Mouse (Mus musculus) midbrain, embryonic 16.5 days (tissue): ENCODE results near the gene Ccdc136. TPM values are rescaled to one million over a fixed set of nuclear protein-coding genes. Genes with fewer than 3 reads are reported as not detected.

Experiments
- ATAC-seq: fragments of 200-750 bp; cut with Nextera tagmentation; 2 replicates; pipeline ENCODE4 v1.8.0; 2017; ENCODE audit warnings: moderate TSS enrichment
- H3K27ac ChIP-seq: fragments of 300-500 bp; sonication (generic); 2 replicates; pipeline ENCODE4 v1.5.1; 2014; ENCODE audit warnings: mild to moderate bottlenecking, low read length, mixed read lengths
- H3K27me3 ChIP-seq: fragments of 300-500 bp; sonication (generic); 2 replicates; pipeline ENCODE4 v1.6.1; 2014; ENCODE audit warnings: low read depth, low read length, mixed read lengths; ENCODE audit not compliant: control insufficient read depth, insufficient read depth
- H3K36me3 ChIP-seq: fragments of 300-500 bp; sonication (generic); 2 replicates; pipeline ENCODE4 v1.6.1; 2014; ENCODE audit warnings: mild to moderate bottlenecking, low read length, moderate library complexity, mixed read lengths; ENCODE audit not compliant: control insufficient read depth, insufficient read depth
- H3K4me1 ChIP-seq: fragments of 300-500 bp; sonication (generic); 2 replicates; pipeline ENCODE4 v1.6.1; 2014; ENCODE audit warnings: mild to moderate bottlenecking, low read length, mixed read lengths; ENCODE audit not compliant: control insufficient read depth, insufficient read depth
- H3K4me2 ChIP-seq: fragments of 300-500 bp; sonication (generic); 2 replicates; pipeline ENCODE4 v1.6.1; 2014; ENCODE audit warnings: mild to moderate bottlenecking, low read length, mixed read lengths
- H3K4me3 ChIP-seq: fragments of 300-500 bp; sonication (generic); 2 replicates; pipeline ENCODE4 v1.5.1; 2014; ENCODE audit warnings: low read depth, mild to moderate bottlenecking, low read length, moderate library complexity, mixed read lengths
- H3K9ac ChIP-seq: fragments of 300-500 bp; sonication (generic); 2 replicates; pipeline ENCODE4 v1.6.1; 2014; ENCODE audit warnings: low read depth, low read length, mixed read lengths
- H3K9me3 ChIP-seq: fragments of 300-500 bp; sonication (generic); replicated peaks from 2 replicates; pipeline ENCODE4 v1.6.1; 2014; ENCODE audit warnings: mild to moderate bottlenecking, low read length, mixed read lengths; ENCODE audit not compliant: control insufficient read depth, poor library complexity, severe bottlenecking
- WGBS: fragments of 180-500 bp; shearing (Covaris S2); extraction: QIAGEN DNeasy Blood & Tissue Kit; methylation state at CpG from one replicate; pipeline ENCODE4 v1.1.7; 2014; 5-methylcytosine and 5-hydroxymethylcytosine counted together
- polyA plus RNA-seq: library from polyadenylated mRNA; unstranded; fragments of >200 nt; fragmentation: Nextera tagmentation; extraction: Ambion mirVana; gene quantifications from 2 replicates; pipeline ENCODE4 v1.2.1, GENCODE M21; 2015

Gene Ccdc136
- polyA plus RNA-seq, 1 experiment from 2014 or later = 46.5 TPM

DNA sequence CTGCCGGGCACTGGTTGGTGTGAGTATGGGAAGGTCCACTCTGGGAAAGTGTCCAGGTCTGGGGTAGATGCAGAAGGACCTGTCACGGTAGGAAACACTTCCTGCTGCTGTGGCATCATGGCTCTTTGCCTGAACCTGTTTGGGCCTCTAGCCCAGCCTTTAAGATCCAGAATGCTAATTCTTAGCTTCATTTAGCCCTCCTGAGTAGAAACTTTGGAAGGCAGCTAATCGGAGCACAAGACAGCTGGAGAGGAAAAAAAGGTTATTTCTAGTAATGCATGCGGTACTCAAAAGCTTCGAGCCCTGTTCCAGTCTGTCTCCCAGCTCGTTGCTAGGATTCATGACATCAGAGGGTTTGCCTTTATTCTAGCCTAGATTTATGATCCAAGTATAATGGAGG is 10.3 kb downstream of the Ccdc136 start:
- WGBS = 84% methylated on average over 6 of the region's 6 CpGs
- H3K27me3 ChIP-seq = no peaks in the 10 kb centered on the region
- H3K4me3 ChIP-seq = no peak overlapping the region
- H3K27ac ChIP-seq = no peak overlapping the region
- peaks cover 12% of the 10 kb centered on the region for H3K36me3 ChIP-seq
- no peak overlapping the region for H3K9ac ChIP-seq
- ATAC-seq = no peak
- no peaks in the 10 kb centered on the region for H3K9me3 ChIP-seq
- H3K4me1 ChIP-seq = no peaks in the 10 kb centered on the region; the same call in 1 of the 2 replicates
- no peak overlapping the region for H3K4me2 ChIP-seq

- H3K27ac ChIP-seq = no peak overlapping the region
- H3K4me1 ChIP-seq = no peaks in the 10 kb centered on the region
- WGBS = 89% methylated on average over 9 of the region's 9 CpGs
- H3K9me3 ChIP-seq = no peaks in the 10 kb centered on the region
- no peak overlapping the region for H3K9ac ChIP-seq
- no peak overlapping the region for H3K4me3 ChIP-seq
- no peak overlapping the region for H3K4me2 ChIP-seq
- ATAC-seq = no peak
- no peaks in the 10 kb centered on the region for H3K27me3 ChIP-seq
- H3K36me3 ChIP-seq = peaks cover 22% of the 10 kb centered on the region; the same call in 1 of the 2 replicates
Observed at GRCm38 (mm10) chr6:29415446-29415845, 19.3 kb downstream of the Ccdc136 start.

GRCm38 (mm10) chr6:29420596-29420995 is 24.5 kb downstream of the Ccdc136 start:
- WGBS = 92% methylated on average over 2 of the region's 2 CpGs
- no peak overlapping the region for H3K4me2 ChIP-seq
- ATAC-seq = no peak
- H3K9ac ChIP-seq = no peak overlapping the region
- no peaks in the 10 kb centered on the region for H3K4me1 ChIP-seq
- H3K27ac ChIP-seq = no peak overlapping the region
- no peak overlapping the region for H3K4me3 ChIP-seq
- no peaks in the 10 kb centered on the region for H3K27me3 ChIP-seq
- no peaks in the 10 kb centered on the region for H3K9me3 ChIP-seq
- H3K36me3 ChIP-seq = no peaks in the 10 kb centered on the region; the same call in 1 of the 2 replicates

GRCm38 (mm10) chr6:29425118-29425517 is 29.0 kb downstream of the Ccdc136 start:
- no peak overlapping the region for H3K4me2 ChIP-seq
- H3K4me1 ChIP-seq = no peaks in the 10 kb centered on the region
- WGBS = 78% methylated on average over 8 of the region's 8 CpGs
- H3K36me3 ChIP-seq = no peaks in the 10 kb centered on the region
- H3K27ac ChIP-seq = no peak overlapping the region
- no peaks in the 10 kb centered on the region for H3K9me3 ChIP-seq
- no peak for ATAC-seq
- H3K9ac ChIP-seq = no peak overlapping the region
- H3K27me3 ChIP-seq = no peaks in the 10 kb centered on the region
- no peak overlapping the region for H3K4me3 ChIP-seq

DNA sequence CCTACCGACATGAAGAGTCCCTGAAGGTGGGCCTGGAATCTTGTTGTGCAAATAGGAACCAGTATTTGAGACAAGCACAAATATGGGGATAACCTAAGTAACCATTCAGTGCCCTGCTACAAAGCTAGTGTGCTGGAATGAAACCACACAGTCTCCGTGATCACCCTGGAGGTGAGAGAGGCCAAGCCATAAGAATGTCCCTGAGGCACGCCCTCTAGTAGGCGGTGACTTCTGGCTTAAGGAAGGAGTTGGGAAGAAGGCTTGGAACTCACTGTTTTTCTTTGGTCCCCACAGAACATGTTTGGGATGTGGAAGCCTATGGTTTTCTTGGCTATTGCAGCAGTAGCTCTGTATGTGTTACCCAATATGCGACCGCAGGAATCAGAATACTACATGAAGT is 30.2 kb downstream of the Ccdc136 start:
- H3K9ac ChIP-seq = no peak overlapping the region
- H3K9me3 ChIP-seq = no peaks in the 10 kb centered on the region
- no peaks in the 10 kb centered on the region for H3K36me3 ChIP-seq
- no peak overlapping the region for H3K4me3 ChIP-seq
- 79% methylated on average over 6 of the region's 6 CpGs for WGBS
- no peak overlapping the region for H3K27ac ChIP-seq
- ATAC-seq = no peak
- no peaks in the 10 kb centered on the region for H3K4me1 ChIP-seq
- H3K4me2 ChIP-seq = no peak overlapping the region
- H3K27me3 ChIP-seq = no peaks in the 10 kb centered on the region

- no peaks in the 10 kb centered on the region for H3K9me3 ChIP-seq
- peaks cover 4% of the 10 kb centered on the region for H3K4me1 ChIP-seq
- no peak overlapping the region for H3K4me3 ChIP-seq
- no peaks in the 10 kb centered on the region for H3K36me3 ChIP-seq
- ATAC-seq = no peak
- peaks cover 5% of the 10 kb centered on the region for H3K27me3 ChIP-seq
- H3K27ac ChIP-seq = no peak overlapping the region
- no peak overlapping the region for H3K9ac ChIP-seq
- H3K4me2 ChIP-seq = no peak overlapping the region
- 53% methylated on average over 4 of the region's 4 CpGs for WGBS
Observed at GRCm38 (mm10) chr6:29428171-29428570, 32.1 kb downstream of the Ccdc136 start.

- Histone ChIP-seq H3K27ac (no peak overlapping the region), H3K4me2 (no peak overlapping the region), H3K4me3 (no peak overlapping the region), H3K9ac (no peak overlapping the region), H3K27me3 (peaks cover 25% of the 10 kb centered on the region), H3K9me3 (no peaks in the 10 kb centered on the region), H3K36me3 (no peaks in the 10 kb centered on the region), H3K4me1 (peaks cover 16% of the 10 kb centered on the region)
- no peak for ATAC-seq
- WGBS = 45% methylated on average over 15 of the region's 15 CpGs
Observed at GRCm38 (mm10) chr6:29430681-29431420, 34.7 kb downstream of the Ccdc136 start.

DNA sequence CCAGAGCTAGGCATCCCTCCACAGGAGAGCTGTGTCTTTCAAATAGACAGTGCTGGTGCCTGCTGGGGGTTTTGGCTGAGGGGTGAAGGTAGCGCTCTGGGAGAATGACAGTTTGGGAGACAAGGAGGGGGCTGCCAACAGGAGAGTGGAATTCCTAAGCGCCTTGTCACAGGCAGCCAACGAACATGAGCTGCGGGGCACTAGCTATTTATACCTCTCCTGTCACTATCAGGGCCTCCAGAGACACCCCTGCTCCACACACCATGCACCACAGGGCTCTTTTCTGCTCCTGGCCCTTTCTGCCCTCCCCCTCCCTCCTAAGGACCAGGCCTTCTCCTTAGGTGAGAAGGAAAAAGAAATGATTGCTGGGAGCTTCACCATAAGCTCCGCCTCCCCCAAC is 35.4 kb downstream of the Ccdc136 start:
- 23% methylated on average over 5 of the region's 5 CpGs for WGBS
- Histone ChIP-seq H3K27me3 (peaks cover 27% of the 10 kb centered on the region), H3K36me3 (no peaks in the 10 kb centered on the region), H3K4me2 (no peak overlapping the region), H3K9ac (no peak overlapping the region), H3K4me3 (no peak overlapping the region), H3K27ac (no peak overlapping the region), H3K9me3 (no peaks in the 10 kb centered on the region), H3K4me1 (peaks cover 20% of the 10 kb centered on the region)
- ATAC-seq = no peak

DNA sequence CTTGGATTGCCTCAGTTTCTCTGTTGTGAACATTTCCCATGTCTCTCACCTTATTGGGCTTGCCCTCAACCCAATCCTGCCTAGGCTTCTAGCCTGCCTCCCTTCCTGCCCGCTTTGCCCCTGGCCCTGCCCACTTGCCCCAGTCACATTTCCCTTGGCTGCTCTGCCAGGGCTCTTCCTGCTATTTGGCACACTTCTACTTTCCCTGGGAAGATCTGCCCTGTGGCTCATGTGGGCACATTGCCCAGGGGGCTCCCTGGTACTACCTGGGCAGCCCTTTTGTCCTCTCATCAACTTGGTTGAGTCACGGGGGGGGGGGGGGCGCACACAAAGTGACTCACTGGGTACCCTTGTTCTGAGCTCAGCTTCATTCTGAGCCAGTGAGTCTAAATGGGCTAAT is 36.0 kb downstream of the Ccdc136 start:
- Histone ChIP-seq H3K27me3 (peaks cover 27% of the 10 kb centered on the region), H3K4me2 (no peak overlapping the region), H3K36me3 (no peaks in the 10 kb centered on the region), H3K4me3 (no peak overlapping the region), H3K27ac (no peak overlapping the region), H3K9ac (no peak overlapping the region), H3K9me3 (no peaks in the 10 kb centered on the region), H3K4me1 (peaks cover 21% of the 10 kb centered on the region)
- no peak for ATAC-seq
- 48% methylated on average over 3 of the region's 3 CpGs for WGBS
